Mouse (Mus musculus) megakaryocyte progenitor cell, adult 5-6 weeks (primary cell): ENCODE measurements around the gene Slx4. TPM values are rescaled to one million over a fixed set of nuclear protein-coding genes. Genes with fewer than 3 reads are reported as not detected.
"Not testable (repeated sequence)": the region's sequence is repeated elsewhere in the genome, so short reads cannot be mapped to it uniquely, and the experiment has no call there.

Source experiments
- ATAC-seq: replicated peaks from 2 replicates; pipeline ENCODE4 v1.8.0; 2016; ENCODE audit warnings: mild to moderate bottlenecking, moderate TSS enrichment, inconsistent platforms; ENCODE audit not compliant: poor library complexity
- total RNA-seq, 2 experiments: library from RNA; stranded (forward) in 1 of 2; stranded (reverse) in 1 of 2; fragments of 157-497, 149-512 nt in 1 of 2; fragments of 200-1000 nt in 1 of 2; gene quantifications; 2 replicates each; pipeline versions ENCODE4 v1.2.3 to v1.2.4; 2015 to 2017

The Slx4 gene
- total RNA-seq, 2 experiments from 2014 or later: 19.7 to 30.3 TPM

DNA sequence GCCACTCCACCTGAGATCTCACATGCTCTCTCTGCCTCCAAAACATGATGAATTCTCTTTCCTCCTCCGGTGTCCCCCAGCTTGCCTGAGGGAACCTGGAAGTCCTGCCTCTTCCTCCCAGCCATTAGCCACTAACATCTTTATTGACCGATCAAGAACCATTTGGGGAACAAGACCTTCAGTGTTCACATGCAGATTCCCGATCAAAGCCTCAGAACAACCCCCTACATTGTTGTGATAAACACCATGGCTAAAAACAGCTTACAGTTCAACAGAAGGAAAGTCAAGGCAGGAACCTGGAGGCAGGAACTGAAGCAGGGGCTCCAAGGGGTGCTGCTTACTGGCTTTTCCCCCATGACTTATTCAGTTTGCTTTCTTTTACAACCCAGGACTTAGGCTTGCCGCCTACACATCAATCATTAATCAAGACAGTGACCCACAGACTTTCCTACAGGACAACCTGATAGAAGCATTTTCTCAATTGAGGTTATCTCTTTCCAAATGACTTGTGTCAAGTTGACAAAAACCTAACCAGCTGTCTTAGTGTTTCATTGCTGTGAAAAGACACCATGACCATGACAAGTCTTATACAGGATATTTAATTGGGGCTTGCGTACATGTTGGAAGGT lies 10.6 kb upstream of the Slx4 start:
- ATAC-seq: no peak

DNA sequence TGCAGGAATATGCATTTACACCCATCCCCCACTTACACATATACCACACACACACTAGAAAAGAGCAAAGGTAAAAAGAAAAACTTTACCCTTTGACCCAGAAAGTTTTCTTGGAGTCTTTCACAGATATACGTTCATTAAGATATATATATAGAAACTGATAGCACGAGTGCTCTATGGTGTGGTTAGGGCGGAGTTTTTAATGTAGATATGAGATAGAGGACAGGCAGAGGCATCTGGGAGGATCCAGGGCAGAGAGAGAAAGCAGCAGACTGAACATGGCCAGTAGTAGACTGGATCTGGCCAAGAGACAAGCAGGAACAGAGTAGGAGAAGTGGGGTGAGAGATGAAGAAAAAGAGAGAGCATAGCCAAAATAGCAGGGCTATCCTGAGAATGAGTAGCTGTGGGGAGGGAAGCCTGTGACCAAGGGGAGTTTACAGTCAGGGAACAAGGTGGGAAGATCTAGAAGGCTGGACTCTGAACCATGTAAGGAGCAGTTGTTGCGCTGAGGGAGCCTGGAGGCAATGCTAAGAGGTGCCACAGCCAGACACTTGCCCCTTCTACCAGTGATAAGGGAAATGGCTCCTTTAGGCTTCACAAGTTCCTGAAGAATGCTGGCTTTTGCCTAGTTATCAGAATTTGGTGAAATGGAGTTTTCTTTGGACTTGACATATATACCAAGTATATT lies 9.5 kb upstream of the Slx4 start:
- ATAC-seq: peak; percentile 76

DNA sequence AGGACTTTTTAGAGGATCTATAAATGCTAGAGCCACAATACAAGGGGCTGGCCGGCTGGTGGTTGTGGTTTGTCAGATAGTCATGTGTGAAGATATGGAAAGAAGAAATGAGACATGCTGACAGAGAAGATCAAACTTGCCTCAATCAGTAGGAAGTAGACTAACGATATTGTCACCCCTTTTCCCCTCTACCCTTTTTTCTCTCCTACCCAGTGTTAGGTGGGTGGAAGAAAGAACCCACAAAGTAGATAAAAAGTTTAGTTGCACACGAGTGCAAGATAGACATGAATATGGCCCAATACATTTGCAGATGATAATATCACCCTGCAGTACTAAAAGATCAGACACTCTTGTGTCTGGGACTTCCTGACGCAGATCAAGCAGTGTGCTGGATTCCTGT lies 15.2 kb downstream of the Slx4 start:
- ATAC-seq: no peak

DNA sequence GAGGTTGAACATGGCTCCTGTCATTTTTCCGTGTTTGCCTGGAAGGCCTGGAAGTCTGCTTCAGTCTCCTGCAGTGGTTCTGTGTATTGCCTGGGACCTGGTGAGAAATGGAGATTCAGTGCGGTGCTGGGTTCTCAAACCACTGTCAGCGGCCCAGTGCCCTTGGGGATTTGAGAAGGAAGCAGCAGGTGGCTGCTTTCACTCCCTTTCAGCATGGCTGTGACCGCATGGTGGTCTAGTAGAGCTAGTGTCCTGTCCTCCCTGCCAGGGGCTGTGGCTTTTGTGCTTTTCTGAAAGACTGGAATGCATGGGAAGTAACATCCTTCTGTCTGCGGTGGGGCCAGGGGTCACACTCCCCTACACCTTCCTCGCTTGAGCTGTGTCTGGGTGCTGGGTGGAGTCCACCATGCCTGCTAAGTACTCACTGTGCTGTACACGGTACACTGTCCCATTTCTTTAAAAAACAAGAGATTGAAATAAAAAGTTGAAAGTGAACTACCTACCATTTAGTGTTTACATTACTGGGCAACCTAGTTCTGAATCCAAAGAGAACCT lies 20.3 kb downstream of the Slx4 start:
- ATAC-seq: no peak

DNA sequence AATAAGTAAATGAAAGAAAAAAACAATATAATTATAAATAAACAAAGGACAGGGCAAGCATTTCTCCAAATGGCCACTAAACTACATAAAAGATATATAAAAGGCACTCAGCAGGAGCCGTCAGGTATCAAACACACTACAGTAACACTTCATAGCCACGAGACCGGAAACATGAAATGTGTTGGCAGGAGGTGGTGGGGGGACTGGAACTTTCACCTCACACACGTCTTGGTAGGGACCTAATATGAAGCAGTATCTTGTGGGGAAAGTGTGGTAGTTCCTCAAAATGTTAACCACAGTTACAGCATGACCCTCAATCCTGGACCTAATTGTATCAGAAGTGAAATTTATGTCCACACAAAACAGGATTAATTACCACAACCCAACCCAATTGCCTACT lies 21.4 kb downstream of the Slx4 start:
- peak; percentile 80 for ATAC-seq

DNA sequence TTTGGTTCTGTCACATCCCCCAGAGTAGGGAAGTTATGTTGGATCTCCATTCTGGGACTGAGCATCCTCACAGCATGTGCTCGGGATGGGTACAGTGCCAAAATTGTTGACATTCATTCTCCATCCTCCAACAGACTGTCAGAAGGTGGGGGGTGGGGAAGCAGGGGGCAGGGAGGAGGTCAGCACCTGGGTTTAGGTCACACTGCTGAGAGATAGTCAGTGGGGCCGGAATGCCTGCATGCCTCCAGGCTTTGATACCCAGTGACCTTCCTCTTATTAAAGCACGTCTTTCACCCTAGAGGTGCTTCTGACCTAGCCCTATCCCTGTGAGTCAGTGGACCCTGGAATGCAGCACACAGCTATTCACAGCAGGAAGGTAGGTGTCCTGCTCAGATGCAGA lies 26.9 kb downstream of the Slx4 start:
- ATAC-seq: no peak

DNA sequence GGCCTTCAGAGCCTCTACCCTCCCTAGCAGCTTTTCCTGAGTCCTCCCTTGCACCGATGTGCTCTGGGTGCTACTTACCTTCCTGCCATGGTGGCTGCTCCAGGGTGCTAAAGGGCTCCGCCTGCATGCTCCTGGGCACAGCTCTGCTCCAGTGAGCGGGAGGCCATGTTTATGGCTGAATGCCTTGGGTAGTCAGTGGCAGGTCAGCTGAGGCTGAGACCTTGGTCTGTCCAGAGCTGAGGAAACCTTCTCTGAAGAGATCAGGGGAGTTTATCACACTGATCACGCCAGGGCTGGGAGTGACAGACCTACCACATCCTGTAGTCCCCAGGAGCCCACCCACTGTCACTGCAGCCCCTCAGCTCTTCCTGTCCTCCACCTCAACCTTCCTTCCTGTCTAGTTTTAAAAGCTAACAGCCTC lies 27.3 kb downstream of the Slx4 start, which contains the start of gene Nlrc3:
Nlrc3 (minus strand) TSS at position 382 of the 421 bp plus-strand sequence.
- peak; percentile 73 for ATAC-seq

DNA sequence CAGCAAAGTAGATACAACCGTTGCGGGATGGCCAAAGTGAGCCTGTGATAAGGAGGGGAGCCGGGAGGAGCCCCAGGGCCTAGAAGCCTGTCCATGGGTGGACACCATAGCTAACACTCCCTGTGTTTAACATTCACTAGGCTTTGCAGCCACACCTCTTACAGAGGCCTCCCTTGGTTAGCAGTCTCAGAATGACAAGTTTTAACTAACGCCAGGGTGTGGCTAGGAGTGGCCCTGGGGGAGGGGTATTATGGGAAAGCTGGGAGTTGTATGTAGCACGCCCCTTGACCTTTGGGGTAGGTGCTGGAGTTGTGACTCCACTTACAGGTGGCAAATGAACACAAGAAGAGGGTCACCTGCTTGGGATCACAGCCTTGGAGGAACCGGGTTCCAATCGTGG lies 27.9 kb downstream of the Slx4 start:
- ATAC-seq: no peak; the same call in 1 of the 2 replicates

DNA sequence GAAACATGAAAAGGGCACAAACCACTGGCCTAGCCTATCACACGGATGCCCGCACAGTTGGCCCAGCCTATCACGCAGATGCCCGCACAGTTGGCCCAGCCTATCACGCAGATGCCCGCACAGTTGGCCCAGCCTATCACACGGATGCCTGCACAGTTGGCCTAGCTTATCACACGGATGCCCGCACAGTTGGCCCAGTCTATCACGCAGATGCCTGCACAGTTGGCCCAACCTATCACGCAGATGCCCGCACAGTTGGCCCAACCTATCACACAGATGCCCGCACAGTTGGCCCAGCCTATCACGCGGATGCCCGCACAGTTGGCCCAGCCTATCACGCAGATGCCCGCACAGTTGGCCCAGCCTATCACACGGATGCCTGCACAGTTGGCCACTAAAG lies 29.1 kb downstream of the Slx4 start:
- ATAC-seq: not testable (repeated sequence)

DNA sequence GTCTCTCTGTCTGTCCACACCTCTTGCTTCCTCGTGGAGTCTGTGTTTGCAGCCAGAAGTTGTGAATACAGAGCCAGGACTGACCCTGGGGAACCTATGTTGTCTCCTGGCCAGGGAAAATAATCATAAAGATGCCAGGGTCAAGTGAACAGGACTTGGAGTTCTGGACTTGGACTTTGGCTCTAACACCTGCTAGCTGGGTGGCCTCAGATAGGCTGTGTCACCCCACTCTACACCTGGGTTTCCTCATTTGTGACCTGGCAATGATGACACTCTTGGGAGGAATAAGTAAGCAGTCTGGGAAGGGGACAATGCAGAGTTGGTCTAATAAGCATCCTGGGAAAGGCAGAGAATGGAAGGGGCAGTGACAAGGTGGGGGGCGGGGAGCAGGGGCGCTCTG lies 38.0 kb downstream of the Slx4 start:
- no peak for ATAC-seq

DNA sequence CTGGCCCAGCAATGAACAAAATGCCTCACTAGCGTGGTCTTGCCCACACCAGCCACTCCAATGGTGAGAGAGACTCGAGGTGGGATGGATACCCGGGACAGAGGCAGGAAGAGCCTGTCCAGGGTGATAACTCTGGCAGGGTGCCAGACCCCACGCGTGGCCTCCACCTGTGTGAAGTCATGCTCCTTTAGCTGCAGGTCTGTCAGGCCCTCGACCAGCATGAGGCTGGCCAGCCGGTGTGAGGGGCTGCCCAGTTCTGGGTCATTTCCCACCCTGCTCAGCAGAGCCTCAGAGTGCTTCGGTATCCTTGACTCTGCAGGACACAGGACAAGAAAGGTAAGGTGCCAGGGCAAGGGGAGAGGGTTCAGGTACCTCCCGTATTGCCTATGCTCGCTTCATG lies 38.6 kb downstream of the Slx4 start:
- no peak for ATAC-seq

DNA sequence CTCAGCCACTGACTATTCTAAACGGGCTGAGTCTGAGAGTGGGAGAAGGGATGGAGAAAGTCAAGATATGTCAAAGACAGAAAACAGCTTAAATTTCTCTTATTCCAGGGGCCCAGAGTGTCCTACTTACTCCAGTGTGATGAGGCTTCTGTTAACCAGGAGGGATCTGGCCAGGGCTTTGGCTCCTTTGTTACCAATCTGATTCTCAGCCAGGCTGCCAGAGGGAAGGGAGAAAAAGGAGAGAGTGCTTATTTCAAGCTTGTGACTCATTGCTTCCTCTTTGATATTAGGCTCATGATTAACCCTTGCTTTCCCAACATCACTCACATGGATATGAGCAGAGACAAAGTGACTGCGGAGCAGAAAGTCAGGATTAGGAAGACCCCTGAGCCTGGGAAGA lies 44.3 kb downstream of the Slx4 start:
- ATAC-seq: 0 out of 2 replicates have a peak, but pooled peaks have one; percentile 23

DNA sequence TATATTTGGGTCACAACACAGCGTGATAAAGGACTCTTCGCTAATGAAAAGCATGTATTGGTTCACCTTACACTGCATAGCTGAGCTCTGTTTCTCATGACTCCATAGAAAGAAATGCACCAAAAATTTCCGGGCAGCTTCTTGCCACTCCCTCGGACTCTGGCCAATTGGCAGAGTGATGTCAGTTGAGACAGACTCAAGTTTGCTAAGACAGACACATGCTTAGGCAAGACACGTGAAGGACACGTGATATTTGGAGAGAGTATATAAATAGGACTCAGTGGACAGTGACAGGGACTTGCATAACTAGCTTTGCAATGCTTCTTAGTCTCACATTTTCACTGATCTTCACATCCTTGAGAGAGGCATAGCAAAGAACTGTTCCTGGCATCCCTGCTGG lies 47.2 kb downstream of the Slx4 start:
- no peak for ATAC-seq

DNA sequence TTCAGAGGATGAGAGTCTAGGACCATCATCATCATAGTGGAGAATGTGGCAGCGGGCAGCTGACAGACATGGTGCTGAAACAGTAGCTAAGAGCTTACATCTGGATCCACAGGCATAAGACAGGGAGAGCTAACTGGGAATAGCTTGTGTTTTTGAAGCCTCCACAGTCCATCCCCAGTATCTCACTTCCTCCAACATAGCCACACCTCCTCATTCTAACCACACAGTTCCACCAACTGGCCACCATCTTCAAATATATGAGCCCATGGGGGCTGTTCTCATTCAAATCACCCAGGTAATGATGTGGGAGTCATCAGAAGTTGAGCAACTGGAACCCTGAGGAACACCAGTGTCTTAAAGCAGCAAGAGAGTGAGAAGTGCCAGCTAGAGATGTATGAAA lies 52.4 kb downstream of the Slx4 start:
- peak; percentile 19; the same call in 1 of the 2 replicates for ATAC-seq

DNA sequence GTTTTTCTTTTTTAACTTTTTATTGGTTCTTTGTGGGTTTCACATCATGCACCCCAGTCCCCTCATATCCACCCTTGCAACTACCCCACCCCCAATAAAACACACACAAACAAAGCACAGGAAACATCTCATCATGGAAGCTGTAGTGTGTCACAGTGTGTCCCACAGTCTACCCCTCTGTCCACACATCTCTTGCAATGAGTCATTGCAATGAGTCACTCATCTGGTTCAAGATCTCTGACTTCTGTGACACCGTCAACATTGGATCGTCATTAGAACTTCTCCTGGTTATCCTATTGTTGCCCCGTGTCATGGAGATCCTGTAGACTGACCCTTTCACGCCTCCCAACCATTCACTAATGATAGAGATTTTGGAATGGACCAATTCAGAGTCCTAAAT lies 68.9 kb downstream of the Slx4 start:
- ATAC-seq: no peak

DNA sequence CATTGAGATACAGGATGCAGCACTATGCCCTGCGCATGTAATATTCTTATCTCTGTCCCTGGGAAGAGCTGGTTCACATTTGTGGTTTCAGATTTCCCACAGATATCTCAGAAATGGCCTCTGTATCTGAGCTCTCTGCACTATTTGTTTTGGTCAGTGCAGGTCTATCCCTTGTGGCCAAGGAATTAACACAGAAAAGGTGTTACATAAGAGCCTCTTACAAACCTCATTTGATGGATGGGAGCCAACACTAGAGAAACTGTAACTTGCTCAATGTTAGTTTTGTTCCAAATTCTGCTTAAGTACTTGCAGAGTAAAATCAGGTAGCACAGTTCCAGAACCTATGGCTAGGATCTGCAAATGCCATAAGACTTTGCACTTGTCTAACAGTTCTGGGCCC lies 69.5 kb downstream of the Slx4 start:
- 0 out of 2 replicates have a peak, but pooled peaks have one; percentile 37 for ATAC-seq

DNA sequence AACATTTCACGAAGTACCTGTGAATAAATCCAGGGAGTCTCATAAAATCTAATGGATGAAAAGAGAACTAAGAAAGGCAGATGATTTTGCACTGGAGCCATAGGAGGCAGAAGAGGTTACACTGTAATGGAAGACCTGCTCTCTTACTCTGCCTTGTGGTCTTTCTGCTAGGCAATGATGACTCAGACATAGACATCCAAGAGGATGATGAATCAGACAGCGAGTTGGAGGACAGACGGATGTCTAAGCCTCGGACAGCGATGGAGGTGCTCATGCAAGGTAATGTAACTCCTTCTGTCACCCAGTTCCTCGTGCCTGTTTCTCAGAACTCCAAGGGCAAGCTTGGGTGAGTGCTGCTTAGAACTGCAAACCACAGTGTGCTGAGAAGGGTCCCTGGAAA lies 70.0 kb downstream of the Slx4 start:
- ATAC-seq: no peak

DNA sequence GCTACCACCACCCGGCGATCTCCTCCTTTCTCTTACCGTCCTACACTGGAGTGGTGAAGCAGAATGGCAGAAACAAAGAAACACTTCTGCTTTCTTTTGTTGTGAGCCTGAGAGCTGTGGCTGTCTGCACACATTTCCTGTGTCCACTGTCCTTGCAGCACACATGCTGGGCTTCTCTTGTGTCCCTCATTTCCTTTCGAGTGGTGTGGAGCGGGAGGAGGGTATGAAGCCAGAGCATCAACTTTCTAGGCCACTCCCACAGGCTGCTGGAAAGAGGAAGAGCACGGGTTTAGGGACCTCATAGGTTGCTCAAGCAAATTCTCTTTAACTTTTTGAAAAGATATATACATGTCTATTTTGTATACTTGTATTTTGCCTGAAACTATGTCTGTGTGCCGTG lies 74.4 kb downstream of the Slx4 start:
- ATAC-seq: peak; percentile 98
